Mouse (Mus musculus): ENCODE results near the gene Ift57.

The Ift57 gene

DNA sequence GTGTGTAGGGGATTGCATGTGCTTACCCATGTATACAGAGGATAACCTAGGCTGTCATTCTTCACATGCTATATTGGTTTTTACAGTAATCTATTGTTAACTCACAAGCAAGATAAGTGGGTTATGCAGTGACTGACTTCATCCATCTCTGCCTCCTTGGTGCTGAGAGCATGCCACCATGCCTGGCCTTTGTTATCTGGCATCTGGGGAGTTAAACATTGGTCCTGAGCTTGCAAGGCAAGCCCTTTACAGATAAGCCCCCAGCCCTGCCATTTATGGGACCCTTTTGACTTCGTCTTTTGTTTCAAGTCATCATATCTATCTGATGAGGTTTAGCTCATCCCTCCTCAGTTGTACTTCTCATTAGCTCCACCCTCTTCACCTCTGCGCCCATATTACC, 25.9 kb downstream of the Ift57 start:
- TF ChIP-seq GATA4 (IDR thresholded peaks at IDR 0.05; ENCODE audit: insufficient replicate concordance, low read length), result no peak

DNA sequence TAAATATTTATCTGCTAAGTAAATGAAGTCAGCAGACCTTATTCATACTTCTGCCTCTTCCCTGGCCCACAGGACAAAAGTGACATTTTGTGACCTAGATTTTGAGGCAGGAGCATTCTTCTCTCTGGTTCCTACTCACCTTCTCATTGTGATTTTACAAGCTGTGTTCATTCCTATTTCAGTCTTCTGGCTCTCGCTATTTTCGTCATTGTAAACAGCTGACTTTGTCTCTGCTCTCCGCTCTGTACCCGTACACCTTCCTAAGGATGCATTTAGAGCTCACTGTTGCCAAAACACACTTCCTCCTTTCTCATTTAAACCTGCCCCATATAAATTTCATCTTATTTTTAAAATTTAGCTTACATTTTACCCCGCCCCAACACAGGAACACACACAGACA, 26.4 kb downstream of the Ift57 start:
- no peak for TF ChIP-seq GATA4 (IDR thresholded peaks at IDR 0.05; ENCODE audit: insufficient replicate concordance, low read length)

DNA sequence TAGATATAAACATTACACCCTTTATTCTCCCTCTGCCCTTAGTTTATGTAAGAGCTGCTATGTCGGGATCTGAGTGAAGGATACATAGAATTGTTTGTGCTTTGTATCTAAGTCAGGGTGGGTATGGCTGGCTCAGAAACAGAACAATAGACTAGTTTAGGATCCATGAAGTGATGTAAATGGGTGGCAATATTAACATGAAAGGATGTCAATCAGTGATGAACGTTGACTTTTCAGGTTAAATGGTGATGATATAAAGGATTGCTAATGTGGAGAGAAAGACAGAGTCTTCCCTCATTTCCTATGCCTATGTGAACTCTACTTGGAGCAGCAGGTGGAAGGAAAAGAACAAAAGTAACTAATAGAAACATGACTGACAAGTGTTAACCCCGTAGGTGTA, 27.2 kb downstream of the Ift57 start:
- TF ChIP-seq GATA4 (IDR thresholded peaks at IDR 0.05; ENCODE audit: insufficient replicate concordance, low read length), result no peak

DNA sequence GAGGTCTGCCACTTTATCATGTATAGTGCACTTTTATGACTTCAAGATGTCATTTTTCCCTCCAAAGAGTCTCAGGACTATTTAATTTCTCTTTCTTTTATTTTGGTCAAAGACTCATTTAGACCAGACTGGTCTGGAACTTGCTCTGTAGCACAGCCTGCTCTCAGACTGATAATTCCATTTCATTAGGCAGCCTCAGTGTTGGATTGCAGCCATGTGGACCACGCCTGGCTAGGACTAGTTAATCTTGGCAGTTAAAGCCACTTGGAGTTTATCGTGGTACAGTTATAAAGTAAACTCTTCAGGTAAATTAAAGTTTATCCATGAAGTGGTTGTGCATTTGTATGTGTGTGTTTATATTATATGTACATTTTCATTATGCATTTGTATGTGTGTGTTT, 27.7 kb downstream of the Ift57 start:
- TF ChIP-seq GATA4 (IDR thresholded peaks at IDR 0.05; ENCODE audit: insufficient replicate concordance, low read length), result no peak

DNA sequence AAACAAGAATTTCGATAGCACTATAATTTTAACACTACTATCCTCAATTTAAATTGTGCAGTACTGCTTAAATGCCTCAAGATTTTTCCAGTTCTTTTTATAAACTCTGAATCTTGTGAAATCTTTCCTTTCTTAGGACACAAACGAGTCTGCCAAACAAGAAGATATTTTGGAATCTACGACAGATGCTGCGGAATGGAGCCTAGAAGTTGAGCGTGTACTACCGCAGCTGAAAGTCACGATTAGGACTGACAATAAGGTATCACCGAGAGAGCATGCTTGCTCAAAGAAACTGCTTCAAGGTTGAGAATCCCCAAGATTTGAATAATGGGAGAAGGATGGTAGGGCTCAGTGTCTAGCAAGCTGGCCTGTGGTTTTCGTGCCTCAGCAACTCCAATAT, 37.5 kb downstream of the Ift57 start:
- TF ChIP-seq GATA4 (IDR thresholded peaks at IDR 0.05; ENCODE audit: insufficient replicate concordance, low read length), result no peak

DNA sequence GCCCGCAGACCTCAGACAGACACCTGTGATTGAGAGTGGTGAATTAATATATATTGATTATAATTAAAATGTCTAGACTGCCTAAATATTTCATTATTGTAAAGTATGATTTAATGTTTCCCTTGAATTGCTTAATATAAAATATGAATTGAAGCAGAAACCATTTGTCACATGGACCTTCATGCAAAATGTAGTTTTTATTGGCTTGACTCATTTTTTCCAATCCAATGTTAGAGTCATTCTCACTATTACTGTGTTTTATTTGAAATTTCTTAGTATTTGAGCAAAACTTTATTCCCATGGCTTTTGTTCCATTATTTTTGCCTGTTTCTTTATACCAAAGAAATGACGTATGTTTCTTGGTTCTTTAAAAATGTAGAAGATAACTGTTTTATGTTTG, 48.3 kb downstream of the Ift57 start:
- TF ChIP-seq GATA4 (IDR thresholded peaks at IDR 0.05; ENCODE audit: insufficient replicate concordance, low read length), result no peak

DNA sequence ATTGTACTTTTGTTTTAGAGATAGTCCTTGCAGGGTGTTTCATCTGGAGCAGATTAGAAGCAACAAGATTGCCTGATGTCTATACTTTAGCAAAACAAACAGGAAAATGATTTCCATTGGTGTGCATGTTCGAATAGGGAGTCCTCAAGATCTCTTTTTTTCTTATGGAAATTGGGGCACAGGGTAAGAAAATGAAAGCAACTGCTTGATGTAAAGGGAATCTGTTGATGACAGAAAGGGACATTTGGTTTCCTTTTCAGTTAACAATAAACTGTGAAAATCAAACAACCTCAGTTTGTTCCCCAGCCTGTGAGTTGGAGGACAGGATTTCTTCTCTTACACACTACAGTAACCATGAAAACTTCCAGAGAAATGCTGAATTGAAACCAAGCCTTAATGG, 53.9 kb downstream of the Ift57 start:
- TF ChIP-seq GATA4 (IDR thresholded peaks at IDR 0.05; ENCODE audit: insufficient replicate concordance, low read length), result no peak

DNA sequence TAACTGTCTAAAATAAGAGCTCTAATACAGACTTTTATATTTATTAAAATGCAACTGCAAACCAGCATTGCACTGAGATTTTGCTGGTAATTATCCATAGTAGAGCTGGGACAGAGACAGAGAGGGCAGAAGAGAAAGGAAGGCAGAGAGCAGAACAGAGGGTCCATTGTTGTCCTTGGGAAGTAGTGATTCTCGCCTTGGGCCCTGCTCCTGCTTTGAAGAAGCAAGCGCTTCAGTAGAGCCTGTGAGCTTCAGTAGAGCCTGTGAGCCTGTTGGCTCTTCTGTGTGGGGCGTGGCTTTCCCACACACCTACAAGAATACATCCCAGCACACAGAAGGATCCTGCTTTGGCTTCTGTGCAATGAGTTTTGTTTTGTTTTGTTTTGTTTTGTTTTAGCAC, 54.3 kb downstream of the Ift57 start:
- no peak for TF ChIP-seq GATA4 (IDR thresholded peaks at IDR 0.05; ENCODE audit: insufficient replicate concordance, low read length)

DNA sequence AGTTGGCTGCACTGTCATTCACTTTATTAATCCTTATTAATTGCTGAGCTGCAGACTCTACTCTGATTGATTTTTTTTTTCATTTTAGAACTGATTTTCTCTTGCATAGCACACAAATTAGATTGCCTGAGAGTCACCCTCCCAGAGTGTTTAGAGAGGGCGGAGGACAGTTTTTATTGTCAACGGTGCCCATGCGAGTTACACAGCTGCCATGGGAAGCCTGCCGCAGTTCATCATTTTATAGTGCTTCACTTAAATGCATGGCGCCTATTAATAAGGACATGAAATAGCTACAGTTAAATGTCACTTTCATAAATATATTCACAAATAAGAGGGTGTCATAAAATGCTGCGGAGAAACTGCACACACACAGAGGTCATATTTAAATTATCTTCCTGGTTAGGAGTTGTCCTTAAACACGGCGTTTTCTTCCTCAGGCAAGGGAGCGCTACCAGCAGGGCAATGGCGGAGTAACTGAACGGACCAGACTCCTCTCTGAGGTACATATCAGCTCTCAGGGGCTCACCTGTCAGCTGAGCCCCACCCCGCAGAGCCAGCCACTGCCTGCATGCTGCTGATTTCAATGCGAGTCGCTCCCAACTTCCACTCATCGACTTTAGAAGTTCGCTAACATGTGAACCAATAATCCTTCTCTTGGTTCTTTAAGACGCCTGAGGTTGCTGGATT, 61.6 kb downstream of the Ift57 start:
- no peak for TF ChIP-seq GATA4 (IDR thresholded peaks at IDR 0.05; ENCODE audit: insufficient replicate concordance, low read length)

DNA sequence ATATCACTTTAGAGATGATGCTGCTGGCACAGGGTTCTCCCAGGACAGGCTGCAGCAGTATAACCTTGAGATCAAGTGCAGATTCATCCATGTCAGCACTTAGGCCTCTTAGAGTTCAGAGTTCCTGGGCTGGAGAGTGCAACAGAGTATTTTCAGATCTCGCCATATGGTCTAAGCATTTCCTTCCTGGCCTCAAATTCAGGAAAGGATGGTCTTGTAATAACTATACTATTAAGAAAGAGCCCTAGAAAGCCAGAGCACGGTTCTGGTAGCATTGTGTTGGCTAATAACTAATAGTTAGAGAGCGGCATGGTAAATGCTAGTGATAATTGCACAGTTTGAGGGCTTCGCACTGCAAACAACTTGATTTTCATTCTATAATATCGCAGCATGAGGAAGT, 62.9 kb downstream of the Ift57 start:
- TF ChIP-seq GATA4 (IDR thresholded peaks at IDR 0.05; ENCODE audit: insufficient replicate concordance, low read length), result no peak

DNA sequence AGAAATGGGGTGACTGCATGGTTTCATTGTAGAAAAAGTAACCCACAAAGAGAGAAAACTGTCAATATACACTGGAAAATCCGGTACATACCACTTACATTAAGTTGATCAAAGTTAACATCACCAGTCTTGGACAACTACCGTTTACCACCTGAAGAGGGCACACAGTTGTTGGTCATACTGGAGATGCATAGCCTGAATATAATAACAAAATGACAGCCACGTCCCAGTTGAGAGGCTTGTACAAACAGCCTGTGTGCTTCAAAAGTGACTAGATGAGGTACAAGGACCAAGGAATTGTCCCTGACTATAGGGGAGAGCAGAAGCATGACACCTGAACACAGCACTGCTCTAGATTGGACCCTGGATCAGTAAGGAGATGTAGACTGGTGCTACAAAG, 67.3 kb downstream of the Ift57 start:
- no peak for TF ChIP-seq GATA4 (IDR thresholded peaks at IDR 0.05; ENCODE audit: insufficient replicate concordance, low read length)

DNA sequence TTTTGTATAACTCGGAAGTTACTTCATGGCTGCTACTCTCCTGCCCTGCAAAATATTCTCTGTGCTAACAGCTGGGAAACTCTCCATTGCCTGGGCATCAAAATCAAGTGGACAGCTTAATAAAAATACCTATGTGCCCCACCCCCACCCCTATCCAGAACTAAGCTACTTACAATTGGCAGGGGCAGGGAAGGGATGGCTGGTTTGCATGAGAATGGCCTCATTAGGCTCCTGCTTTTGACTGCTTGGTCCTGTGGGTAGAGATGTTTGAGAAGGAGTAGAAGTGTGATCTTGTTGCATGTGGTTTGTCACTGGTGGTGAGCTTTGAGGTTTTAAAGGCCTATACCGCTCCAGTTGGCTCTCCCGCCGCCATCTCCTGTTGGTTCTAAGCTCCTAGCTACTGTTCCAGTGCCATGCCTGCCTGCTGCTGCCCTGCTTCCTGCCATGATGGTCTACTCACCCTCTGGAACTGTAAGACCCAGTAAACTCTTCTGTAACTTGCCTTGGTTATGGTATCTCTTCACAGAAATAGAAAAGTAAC, 69.5 kb downstream of the Ift57 start:
- no peak for TF ChIP-seq GATA4 (IDR thresholded peaks at IDR 0.05; ENCODE audit: insufficient replicate concordance, low read length)

DNA sequence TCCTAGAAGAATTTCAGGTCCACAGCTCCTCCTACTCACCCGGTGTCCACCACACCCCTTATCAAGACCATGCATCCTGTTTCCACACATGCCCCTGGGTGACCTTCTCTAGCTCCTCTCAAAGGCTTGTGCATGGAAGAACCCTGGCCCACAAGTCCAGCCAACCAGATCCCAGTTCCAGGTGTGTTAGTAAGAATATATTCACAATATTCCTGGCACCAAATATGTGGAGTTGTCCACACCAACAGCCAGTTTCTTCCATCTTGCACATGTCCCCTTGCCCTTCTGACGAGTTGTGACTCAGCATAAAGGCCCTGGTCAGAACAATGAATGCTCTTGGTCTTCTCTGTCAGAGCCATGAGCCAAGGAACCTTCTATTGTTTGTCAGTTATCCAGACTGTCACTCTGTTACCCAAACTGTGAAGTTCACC, 70.8 kb downstream of the Ift57 start:
- TF ChIP-seq GATA4 (IDR thresholded peaks at IDR 0.05; ENCODE audit: insufficient replicate concordance, low read length), result no peak

DNA sequence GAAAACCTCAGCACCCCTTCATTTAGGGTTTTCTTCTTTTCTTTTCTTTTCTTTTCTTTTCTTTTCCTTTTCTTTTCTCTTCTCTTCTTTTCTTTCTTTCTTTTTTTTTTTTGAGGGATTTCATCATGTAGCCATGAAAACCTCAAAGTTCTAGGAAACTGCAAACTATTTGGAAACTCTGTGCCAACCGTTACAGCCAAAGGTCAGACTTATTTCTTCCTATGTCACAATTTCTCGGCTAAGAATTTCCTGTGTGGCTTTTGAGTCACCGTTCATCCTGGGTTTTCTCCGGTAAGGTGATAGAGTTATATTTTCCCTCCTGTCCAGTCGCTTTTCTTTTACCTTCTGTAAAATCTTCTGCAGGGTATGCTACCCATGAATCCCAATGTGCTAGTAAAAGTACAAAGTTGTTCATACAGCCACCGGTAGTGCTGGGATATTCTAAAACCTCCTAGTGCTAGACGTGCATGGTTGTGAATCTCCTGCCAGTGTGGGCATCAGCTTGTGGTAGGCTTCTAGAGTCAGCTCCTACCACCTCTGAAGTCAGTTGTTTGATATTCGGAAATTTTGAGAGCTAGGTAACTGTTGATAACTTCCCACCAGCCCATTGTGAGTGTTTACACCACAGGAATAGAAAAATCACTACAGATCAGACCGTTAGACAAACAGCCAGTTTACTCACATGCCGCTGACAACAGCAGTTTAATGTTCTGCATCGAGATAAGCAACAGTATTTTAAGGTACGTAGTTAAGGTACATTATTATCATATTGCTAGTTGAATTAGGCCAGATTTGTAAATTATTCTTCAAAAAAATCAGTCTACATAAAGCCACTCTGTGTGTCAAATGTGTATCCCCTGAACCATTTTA, 71.5 kb downstream of the Ift57 start:
- TF ChIP-seq GATA4 (IDR thresholded peaks at IDR 0.05; ENCODE audit: insufficient replicate concordance, low read length), result no peak

DNA sequence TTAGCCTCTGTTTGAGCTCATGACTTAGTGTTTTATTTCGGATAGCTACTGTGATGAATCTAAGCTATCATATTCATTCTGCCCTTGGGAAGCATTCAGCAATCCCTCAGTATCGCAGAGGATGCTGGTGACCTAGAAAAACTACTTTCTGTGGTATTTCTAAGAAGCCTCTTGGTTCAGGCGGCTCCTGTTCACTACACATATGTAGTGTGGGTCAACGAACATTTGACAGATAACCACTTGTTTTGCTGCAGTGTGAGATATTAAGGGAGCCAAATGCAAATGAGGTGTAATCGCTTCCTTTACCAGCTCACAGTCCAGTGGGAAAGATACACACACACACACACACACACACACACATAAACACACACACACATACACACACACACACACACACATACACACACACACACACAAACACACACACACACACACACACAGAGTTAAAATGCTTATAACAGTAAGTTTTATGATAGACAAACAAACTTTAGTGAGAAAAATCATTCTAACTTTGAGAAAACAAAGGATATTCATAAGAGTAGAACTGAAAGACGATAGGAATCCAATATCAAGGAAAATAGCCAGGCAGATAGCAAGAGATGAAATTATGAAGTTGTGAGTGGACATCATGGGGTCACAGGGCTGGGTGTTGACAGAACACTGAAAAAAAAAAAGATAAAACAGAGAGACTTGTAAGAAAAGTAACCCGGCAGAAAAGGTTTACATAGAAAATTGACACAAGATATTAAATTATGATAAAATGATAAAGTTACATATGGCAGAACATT, 72.8 kb downstream of the Ift57 start:
- TF ChIP-seq GATA4 (IDR thresholded peaks at IDR 0.05; ENCODE audit: insufficient replicate concordance, low read length), result no peak
